Mouse (Mus musculus) kidney, adult 2 months (tissue): ENCODE measurements around the gene Epm2aip1.

ENCODE experiments used
- CTCF ChIP-seq: fragments of 200-500 bp; conservative IDR thresholded peaks from 2 replicates; pipeline ENCODE4 v1.5.1; 2011; ENCODE audit warnings: low read depth, mild to moderate bottlenecking, control low read depth, low read length, moderate library complexity, mixed read lengths; ENCODE audit not compliant: insufficient read depth, insufficient read length
- POLR2A ChIP-seq: fragments of 200-500 bp; IDR thresholded peaks from one replicate; pipeline ENCODE4 v1.6.1; 2011; ENCODE audit warnings: low read depth, low read length, control low read depth

DNA sequence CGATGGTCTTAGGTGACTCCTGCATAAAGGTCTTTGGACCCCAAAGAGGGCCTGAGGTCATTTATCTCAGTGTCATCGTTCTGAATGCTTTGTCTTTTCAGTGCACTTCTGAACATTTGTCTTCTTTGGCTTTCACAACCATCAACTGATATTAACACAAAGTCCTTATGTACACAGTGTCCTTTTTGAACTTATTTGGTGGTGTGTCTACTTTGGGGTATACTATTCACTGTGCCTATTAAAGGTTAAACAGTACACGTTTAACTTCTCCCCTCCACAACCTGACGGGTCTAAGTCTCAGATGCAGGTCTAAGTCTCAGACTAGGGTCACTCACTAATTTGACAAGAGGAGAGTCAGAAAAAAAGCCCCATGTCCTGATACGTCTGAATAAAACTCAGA, 1.1 kb upstream of the Epm2aip1 start:
- no peak for TF ChIP-seq CTCF
- TF ChIP-seq POLR2A: no peak
